Mouse (Mus musculus): ENCODE measurements around the gene Fig4. TPM values are rescaled to one million over a fixed set of nuclear protein-coding genes. Genes with fewer than 3 reads are reported as not detected.

Gene Fig4
- polyA plus RNA-seq, 1 experiment from 2014 or later: 17.2 TPM

Other genes with a start within 250 kb of the Fig4 start
- not detected in 2 replicates for gene Gpr6, start 231.0 kb downstream of the Fig4 start, polyA plus RNA-seq (2015; fragmentation: Nextera tagmentation; extraction: Ambion mirVana)
- 0.02 and 0.04 TPM in 2 replicates for gene Ak9, start 720 bp upstream of the Fig4 start, polyA plus RNA-seq (2015; fragmentation: Nextera tagmentation; extraction: Ambion mirVana)
- gene Zbtb24, start 147.1 kb upstream of the Fig4 start, polyA plus RNA-seq (2015; fragmentation: Nextera tagmentation; extraction: Ambion mirVana): 15.4 and 15.6 TPM in 2 replicates
- 23.8 and 28.4 TPM in 2 replicates for gene Mical1, start 173.1 kb upstream of the Fig4 start, polyA plus RNA-seq (2015; fragmentation: Nextera tagmentation; extraction: Ambion mirVana)
- 62.7 and 68.9 TPM in 2 replicates for gene Smpd2, start 187.1 kb upstream of the Fig4 start, polyA plus RNA-seq (2015; fragmentation: Nextera tagmentation; extraction: Ambion mirVana)
- gene Ppil6, start 187.2 kb upstream of the Fig4 start, polyA plus RNA-seq (2015; fragmentation: Nextera tagmentation; extraction: Ambion mirVana): 0.36 and 0.93 TPM in 2 replicates
- gene Cd164, start 216.2 kb upstream of the Fig4 start, polyA plus RNA-seq (2015; fragmentation: Nextera tagmentation; extraction: Ambion mirVana): 186 and 195 TPM in 2 replicates